Mouse (Mus musculus) MEL (cell line): ENCODE measurements at regions not wholly inside any gene's neighbourhood (a gene's known extent, or its start where the extent isn't known, plus 50 kb on each side); places are given as distances from the start of the nearest gene placed in this dataset.

Source experiments
- CHD2 ChIP-seq: IDR thresholded peaks from 2 replicates; pipeline ENCODE4 v1.6.1; 2011; ENCODE audit warnings: low read length, improper control_type of control experiment
- CTCF ChIP-seq, 3 experiments: IDR thresholded peaks in 2 of 3; conservative IDR thresholded peaks in 1 of 3; 2 replicates each; pipeline ENCODE4 v1.5.1; 2011 to 2012; ENCODE audit warnings: low read length in 3 of 3, low read depth in 2 of 3, mild to moderate bottlenecking in 2 of 3, improper control_type of control experiment in 1 of 3, inconsistent platforms in 1 of 3, mixed read lengths in 1 of 3, moderate library complexity in 1 of 3; ENCODE audit not compliant: control insufficient read depth in 1 of 3, insufficient read depth in 1 of 3, poor library complexity in 1 of 3, severe bottlenecking in 1 of 3
- EP300 ChIP-seq, 2 experiments: IDR thresholded peaks; 2 replicates each; pipeline ENCODE4 v1.6.1; 2011; ENCODE audit warnings: improper control_type of control experiment in 2 of 2, low read length in 2 of 2, low read depth in 1 of 2, mild to moderate bottlenecking in 1 of 2
- KAT2A ChIP-seq: conservative IDR thresholded peaks from 2 replicates; pipeline ENCODE4 v1.6.1; 2012; ENCODE audit warnings: low read depth, low read length, improper control_type of control experiment, inconsistent platforms
- MAZ ChIP-seq: IDR thresholded peaks from 2 replicates; pipeline ENCODE4 v1.6.1; 2012; ENCODE audit warnings: low read depth, mild to moderate bottlenecking, inconsistent platforms, low read length, improper control_type of control experiment
- MEF2A ChIP-seq: IDR thresholded peaks from 2 replicates; pipeline ENCODE4 v1.6.1; 2014; ENCODE audit warnings: low read depth, mild to moderate bottlenecking, inconsistent platforms, low read length, improper control_type of control experiment; ENCODE audit not compliant: poor library complexity, insufficient replicate concordance, severe bottlenecking; ENCODE audit errors: extremely low read depth
- MYB ChIP-seq: IDR thresholded peaks from 2 replicates; pipeline ENCODE4 v1.6.1; 2011; ENCODE audit warnings: mild to moderate bottlenecking, low read depth, low read length, improper control_type of control experiment
- MYC ChIP-seq: IDR thresholded peaks from 2 replicates; pipeline ENCODE4 v1.6.1; 2011; ENCODE audit warnings: low read depth, mild to moderate bottlenecking, low read length, improper control_type of control experiment, moderate library complexity
- POLR2A ChIP-seq, 2 experiments: IDR thresholded peaks; 2 replicates each; pipeline ENCODE4 v1.6.1; 2011 to 2012; ENCODE audit warnings: low read length in 2 of 2, mild to moderate bottlenecking in 2 of 2, control low read depth in 1 of 2, improper control_type of control experiment in 1 of 2, low read depth in 1 of 2, moderate library complexity in 1 of 2; ENCODE audit not compliant: control insufficient read depth in 1 of 2, insufficient read depth in 1 of 2, poor library complexity in 1 of 2
- RCOR1 ChIP-seq: IDR thresholded peaks from 2 replicates; pipeline ENCODE4 v1.6.1; 2012; ENCODE audit warnings: low read depth, mild to moderate bottlenecking, inconsistent platforms, low read length, improper control_type of control experiment
- SMC3 ChIP-seq: IDR thresholded peaks from 2 replicates; pipeline ENCODE4 v1.6.1; 2011; ENCODE audit warnings: low read depth, low read length, improper control_type of control experiment
- TCF12 ChIP-seq: IDR thresholded peaks from 2 replicates; pipeline ENCODE4 v1.6.1; 2014; ENCODE audit warnings: low read depth, mild to moderate bottlenecking, inconsistent platforms, low read length, improper control_type of control experiment, moderate library complexity
- UBTF ChIP-seq: IDR thresholded peaks from 2 replicates; pipeline ENCODE4 v1.6.1; 2012; ENCODE audit warnings: low read depth, mild to moderate bottlenecking, inconsistent platforms, low read length, improper control_type of control experiment, moderate library complexity, borderline replicate concordance; ENCODE audit not compliant: insufficient read depth
- USF1 ChIP-seq: IDR thresholded peaks from 2 replicates; pipeline ENCODE4 v1.6.1; 2014; ENCODE audit warnings: low read depth, mild to moderate bottlenecking, inconsistent platforms, low read length, improper control_type of control experiment, moderate library complexity

- no peak for TF ChIP-seq CTCF (IDR thresholded peaks at IDR 0.05 in 2 of 3, conservative IDR thresholded peaks at IDR 0.05 in 1 of 3; ENCODE audit: control insufficient read depth in 1 of 3, insufficient read depth in 1 of 3, low read depth in 2 of 3, low read length in 3 of 3, poor library complexity in 1 of 3, severe bottlenecking in 1 of 3)
- no peak for TF ChIP-seq MAZ
- TF ChIP-seq SMC3 = no peak
- no peak for TF ChIP-seq TCF12
- no peak for TF ChIP-seq EP300 (IDR thresholded peaks at IDR 0.05; ENCODE audit: low read depth in 1 of 2, low read length in 2 of 2)
- no peak for TF ChIP-seq RCOR1
- TF ChIP-seq KAT2A = no peak
- TF ChIP-seq USF1 = no peak
- no peak for TF ChIP-seq CHD2
- no peak for TF ChIP-seq POLR2A (IDR thresholded peaks at IDR 0.05; ENCODE audit: control insufficient read depth in 1 of 2, insufficient read depth in 1 of 2, low read depth in 1 of 2, low read length in 2 of 2, poor library complexity in 1 of 2)
- TF ChIP-seq MYB = no peak
- TF ChIP-seq MEF2A = no peak
- TF ChIP-seq UBTF = no peak
- no peak for TF ChIP-seq MYC
Measured at GRCm38 (mm10) chr15:91957273-91957672, 93.7 kb upstream of the Cntn1 start.
